In the genomic region with DNA sequence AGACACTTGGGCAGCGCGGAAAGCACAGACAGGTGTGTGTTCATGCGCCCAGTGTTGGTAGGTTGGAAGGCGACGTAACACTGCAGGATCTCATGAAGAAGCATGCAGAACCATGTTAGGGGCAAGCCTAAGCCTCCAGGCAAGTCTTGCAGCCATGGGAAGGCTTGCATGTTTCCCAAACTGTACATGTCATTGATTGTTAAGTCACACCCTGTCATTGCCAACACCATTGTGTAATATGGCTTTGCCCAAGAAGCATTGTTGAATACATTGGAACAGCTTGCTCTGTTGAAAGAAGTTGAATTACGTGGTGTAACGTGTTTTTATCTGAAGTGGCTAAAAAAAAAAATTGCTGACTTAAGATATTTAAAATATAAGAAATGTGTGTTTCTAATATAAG, we compare ENCODE assay signal across 11 mouse cellular contexts.
"Had no signal": no experiment of that assay in that cellular context is flagged by ENCODE, and none has a peak within 500 bp of the region (broad histone marks: within the 10 kb centered on the region; RNA-seq: fewer than 3 reads in every experiment).

No protein-coding gene starts in this region.

- DNase-seq: kidney, adult 18-20 months; kidney, adult 9 months; kidney, postnatal 14 days; kidney, postnatal 4 days; layer of hippocampus, postnatal 36 days; liver, postnatal 0 days; midbrain, embryonic 14.5 days; thymus, adult 18-20 months; thymus, postnatal 36 days had no signal

- H3K4me3 ChIP-seq: left cerebral cortex, adult 2 months had no signal

- H3K27ac ChIP-seq: left cerebral cortex, adult 2 months; liver, embryonic 14.5 days had no signal
